Mouse (Mus musculus) lung, postnatal 10 days (tissue): ENCODE measurements around the gene Slc22a17.

Source experiments
- DNase-seq: peaks from one replicate; pipeline ENCODE4 v3.0.0; 2021

Gene Slc22a17

DNA sequence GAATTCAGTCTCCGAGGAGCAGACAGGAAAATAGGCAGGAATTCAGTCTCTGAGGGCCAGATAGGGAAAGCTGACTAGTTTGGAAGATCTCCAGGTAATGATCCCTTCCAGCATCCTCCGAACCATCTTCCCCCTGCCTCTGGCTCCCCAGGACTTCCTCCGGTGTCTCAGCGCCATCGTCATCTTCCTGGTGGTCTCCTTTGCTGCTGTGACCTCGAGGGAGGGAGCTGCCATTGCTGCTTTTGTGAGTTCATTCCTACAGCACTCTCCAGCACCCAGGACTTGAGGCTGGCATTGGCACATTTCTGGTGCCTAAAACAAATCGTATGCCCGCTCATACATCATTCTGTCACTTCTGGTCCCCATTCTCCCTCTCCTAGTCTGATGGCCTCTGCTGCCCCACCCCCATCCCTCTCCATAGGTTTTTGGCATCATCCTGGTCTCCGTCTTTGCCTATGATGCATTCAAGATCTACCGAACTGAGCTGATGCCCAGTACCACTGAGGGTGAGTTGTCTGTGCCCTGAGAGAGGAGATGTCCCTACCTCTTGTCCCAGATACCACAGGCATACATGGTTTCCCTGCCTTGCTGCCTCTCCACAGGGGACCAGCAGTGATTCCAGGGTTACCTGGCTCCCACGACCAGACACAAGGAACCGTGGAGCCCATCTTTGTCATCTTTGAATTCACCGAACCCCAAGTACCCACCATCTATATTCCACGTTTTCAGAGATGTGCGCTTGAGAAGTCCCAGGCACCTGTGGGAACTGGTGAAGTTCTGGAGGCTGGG, 25.7 kb upstream of the Slc22a17 start:
- no peak for DNase-seq

DNA sequence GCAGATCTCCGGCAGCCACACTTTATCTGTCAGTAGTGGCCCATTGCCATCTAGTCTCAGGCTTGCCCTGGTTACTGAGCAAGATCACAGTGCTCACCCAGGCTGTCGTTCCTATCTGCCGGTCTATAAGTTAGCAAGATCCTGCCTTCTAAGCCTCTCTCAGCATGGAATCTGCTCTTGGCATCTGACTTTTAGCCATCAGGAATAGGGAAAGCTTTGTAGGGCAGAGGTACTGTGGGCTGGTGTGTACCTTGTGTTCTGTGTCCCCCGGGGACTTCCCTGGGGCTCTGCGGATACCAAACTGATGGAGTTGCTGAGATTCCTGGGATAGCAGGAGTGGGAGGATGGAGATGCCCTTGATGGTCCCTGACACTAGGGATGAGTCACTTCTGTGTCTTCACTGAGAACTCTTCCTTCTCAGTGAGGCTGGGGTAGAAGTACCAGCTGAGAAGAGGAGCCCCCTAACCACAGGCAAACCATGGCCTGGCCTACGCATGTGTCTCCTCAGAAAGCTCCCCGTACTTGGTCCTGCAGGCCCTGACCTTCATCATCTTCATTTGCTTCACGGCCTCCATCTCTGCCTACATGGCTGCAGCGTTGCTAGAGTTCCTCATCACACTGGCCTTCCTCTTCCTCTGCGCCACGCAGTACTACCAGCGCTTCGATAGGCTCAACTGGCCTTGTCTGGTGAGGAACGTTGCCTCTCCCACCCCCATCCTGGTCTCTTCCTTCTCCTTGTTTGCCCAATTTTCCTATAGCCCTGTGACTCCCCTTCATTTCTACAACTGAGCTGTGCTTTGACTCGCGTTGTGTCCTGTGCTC, 24.6 kb upstream of the Slc22a17 start:
- no peak for DNase-seq

DNA sequence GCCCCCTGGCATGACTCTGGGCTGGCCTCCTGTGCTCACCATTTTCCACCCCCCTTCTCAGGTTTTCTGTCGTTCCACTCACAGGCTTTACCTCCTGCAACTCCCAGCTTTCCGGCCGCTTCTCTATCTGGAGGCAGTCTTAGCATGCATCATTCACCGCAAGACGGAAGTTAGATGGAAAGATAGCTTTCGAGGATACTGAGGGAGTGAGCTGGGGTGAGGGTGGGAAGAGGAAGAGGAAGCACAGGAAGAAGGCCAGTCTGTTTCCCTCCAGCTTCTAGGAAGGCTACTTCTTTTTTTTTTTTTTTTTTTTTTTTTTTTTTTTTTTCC, 23.9 kb upstream of the Slc22a17 start:
- DNase-seq, result no peak

DNA sequence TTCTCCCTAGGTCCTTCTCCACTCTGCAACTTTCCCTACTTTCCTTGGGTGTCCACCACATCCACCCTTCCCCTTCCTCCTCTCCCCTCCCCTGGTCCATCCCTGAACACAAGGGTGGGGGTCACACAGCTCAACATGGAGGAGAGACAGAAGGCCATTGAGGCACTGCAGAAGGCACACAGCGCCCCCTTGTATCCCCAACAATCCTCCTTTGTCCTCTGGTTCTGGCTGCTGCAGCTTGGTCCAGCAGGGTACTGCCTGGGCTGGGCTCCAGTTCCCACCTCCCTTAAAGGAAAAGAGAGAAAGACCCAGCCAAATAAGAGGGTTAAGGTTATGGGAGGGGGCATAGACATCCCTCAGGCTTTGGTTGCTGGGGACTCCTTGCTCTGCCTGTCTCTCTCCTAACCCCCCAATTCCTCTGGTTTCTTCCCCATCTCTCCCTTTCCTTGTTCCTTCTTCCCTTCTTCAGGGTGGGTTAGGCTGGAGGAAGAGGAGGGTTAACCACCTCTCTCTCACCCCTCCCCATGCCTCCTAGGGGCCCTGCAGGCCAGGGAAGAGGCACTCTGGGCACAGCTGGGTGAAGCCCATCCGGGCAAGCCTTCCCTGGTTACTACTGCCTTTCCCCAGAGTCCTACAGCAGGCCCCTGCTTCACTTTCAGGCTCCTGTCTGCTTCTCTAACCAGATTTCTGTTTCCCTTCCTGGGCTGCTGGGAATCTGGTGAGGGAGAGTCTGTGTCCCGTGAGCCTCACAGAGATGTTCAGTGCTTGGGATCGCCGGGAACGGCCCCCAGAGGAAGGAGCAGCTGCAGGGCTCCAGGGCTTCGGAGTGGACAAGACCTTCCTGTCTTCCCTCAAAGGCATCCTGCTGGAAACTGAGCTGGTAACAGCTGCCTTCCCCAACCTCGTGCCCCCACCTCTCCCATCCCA, 23.2 kb upstream of the Slc22a17 start, which contains the start of gene Cmtm5:
Cmtm5 (plus strand) TSS at position 358 of the 927 bp plus-strand sequence.
- no peak for DNase-seq

GRCm38 (mm10) chr14:54932645-54933150, 19.8 kb upstream of the Slc22a17 start, which contains the start of gene Il25:
Gene Il25 (plus strand): TSS chr14:54932695.
- no peak for DNase-seq

DNA sequence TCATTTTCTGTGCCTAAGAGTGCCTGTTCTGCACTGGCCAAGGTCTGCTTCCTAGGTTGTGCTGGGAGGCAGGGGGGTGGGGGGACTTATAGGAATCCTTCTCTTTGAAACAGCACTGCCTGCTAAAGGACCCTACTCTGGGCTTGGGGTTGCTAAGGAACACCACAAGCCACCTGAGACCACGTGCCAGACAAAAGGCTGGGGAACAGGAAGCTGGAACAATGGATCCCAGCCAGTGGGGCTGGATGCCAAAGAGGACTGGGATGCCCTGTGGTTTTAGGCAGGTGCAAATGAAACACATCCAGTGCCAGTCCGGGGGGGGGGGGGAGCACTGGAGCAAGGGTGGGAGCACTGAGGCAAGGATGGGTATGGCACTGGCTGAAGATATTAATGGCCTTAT, 17.5 kb upstream of the Slc22a17 start:
- peak; percentile 31 for DNase-seq

DNA sequence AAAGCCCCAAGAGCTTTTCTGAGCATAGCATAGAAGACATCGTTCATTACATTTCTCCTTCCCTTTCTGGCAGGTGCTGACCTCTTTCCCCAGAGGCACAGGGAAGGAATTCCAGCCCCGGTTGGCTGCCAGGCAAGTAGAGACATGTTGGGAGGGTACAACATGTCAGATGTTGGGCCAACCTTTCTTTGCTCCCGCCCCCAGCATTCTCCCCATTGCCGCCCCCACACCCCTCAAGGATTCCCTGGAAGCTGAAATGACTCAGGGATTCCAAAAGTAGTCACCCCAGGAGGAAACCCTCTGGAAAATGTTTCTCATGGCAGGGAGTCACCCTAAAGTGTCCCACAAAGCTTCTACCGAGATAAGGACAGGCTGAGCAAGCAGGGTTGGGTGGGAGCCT, 16.9 kb upstream of the Slc22a17 start:
- DNase-seq, result no peak

DNA sequence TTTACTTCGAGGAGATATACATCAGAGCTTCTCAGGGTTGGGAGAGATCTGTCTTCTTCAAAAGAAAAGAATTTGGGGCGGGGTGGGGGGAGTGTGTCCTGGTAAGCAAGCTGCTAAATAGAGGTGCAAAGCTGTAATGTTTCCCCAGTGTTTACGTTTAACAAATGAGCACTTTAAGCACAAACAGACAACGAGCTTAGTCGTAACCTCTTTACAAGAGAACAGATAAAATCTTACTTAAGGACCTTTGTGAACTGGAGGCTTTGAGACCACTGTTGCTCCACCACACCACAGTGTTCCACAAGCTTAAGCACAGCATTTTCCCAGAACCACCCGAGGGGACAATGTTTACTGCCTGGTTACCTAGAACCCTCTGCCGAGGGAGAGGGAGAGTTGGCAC, 14.4 kb upstream of the Slc22a17 start:
- DNase-seq, result no peak

DNA sequence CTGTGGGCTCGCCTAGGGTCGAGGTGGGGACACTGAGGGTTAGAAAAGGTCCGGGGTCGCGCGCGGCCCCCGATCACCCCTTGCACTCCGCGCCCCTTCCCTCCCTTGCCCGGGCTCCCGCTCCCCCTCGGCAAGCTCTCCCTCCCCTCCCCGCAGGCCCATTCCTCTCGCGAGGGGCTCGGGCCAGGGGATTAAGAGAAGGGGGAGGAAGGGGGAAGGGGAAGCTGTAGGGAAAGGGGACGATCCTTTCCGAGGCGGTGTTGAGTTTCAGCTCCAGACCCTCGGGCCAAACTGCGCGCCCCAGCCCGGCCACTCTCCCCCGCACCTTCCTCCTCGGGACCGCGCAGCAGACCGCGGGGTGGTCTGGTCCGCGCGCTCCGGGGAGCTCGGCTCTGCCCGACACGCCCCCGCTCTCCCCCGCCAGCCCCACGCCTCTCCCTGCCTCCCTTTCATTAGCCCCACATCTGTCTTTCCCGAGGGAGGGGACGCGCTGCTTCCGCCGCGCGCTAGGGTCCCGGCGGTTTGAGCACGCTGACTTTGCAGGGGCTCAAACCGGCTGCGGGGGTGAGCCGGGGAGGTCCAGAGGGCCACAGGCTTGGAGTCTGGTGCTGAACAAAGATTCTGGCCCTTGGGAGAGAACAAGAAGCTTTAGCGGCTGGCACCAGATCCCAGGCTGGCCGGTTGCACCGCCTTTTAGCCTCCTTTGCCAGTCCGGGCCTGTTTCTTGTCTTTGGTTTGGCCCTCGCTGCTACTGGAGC, 13.6 kb upstream of the Slc22a17 start:
- DNase-seq, result peak; percentile 74

DNA sequence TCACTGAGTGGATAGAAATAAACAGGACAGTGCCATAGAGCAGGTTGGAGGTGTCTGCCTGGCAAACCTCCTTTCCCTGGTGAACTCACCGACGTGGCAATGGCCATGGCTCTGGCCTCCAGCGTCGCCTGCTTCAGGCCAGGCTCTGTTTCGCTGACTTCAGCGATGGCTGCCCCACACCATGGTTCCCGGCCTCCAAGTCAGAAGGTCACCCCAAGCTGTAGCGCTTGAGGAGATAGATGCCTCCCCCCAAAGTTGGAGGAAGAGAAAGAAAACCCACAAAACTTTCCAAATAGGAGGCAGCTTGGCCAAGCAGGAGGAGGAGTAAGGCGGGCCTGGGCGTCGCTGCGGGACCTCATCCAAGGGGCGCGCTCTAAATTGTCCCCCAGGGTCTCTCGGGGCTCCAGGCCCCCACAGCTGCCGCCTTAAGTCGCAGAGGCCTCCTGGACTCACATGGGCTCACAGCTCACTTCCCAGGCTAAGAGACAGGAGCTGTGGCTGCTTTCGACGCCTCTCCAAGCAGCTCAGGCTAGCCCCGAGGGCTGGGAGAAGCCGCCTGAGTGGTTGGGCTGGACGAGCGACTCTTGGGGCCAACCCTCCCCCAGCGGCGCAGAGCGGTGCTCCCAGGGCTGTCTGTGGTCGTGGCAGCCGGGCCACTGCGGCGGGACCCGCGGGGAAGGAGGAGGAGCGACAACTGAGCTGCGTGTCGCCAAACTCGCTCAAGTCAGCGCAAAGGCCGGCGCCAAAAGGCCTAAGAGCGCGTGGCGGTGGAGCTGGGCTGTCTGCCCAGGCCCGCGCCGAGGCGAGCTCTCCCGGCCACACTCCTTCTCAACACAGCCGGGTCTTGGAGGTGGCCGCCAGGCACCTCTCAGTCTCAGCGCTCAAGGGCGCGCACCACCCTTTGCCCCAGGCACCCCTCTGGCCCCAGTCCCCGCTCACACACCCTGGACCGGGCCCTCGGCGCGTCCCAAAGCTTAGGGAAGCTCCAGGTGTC, 12.7 kb upstream of the Slc22a17 start, which contains the start of gene Efs:
Efs (minus strand) TSS at position 778 of the 994 bp plus-strand sequence.
- DNase-seq, result peak; percentile 81

- DNase-seq, result peak; percentile 67
Measured at GRCm38 (mm10) chr14:54924641-54925348, 11.9 kb upstream of the Slc22a17 start.

GRCm38 (mm10) chr14:54920076-54920685, 7.2 kb upstream of the Slc22a17 start:
- DNase-seq, result no peak

DNA sequence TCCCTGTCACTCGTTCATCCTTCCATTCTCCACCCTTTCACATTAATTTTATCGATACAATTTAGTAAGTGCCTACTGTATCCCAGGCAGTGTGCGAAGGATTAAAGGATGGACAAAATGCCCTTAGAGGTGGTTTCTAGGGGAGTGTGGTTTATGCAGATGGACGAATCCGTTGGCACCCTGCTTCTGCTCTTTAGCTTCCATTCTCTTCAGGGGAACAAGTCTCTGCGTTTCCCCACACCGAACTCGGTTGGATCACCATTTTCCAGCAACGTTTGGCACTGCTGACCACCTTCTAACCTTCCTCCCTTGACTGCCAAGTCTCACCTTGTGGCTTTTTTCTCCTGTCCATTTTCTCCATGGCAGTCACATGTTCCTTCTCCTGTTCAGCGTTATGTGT, 411 bp upstream of the Slc22a17 start:
- DNase-seq, result no peak

- DNase-seq, result peak; percentile 24
Measured at GRCm38 (mm10) chr14:54912109-54912850, 652 bp downstream of the Slc22a17 start.

DNA sequence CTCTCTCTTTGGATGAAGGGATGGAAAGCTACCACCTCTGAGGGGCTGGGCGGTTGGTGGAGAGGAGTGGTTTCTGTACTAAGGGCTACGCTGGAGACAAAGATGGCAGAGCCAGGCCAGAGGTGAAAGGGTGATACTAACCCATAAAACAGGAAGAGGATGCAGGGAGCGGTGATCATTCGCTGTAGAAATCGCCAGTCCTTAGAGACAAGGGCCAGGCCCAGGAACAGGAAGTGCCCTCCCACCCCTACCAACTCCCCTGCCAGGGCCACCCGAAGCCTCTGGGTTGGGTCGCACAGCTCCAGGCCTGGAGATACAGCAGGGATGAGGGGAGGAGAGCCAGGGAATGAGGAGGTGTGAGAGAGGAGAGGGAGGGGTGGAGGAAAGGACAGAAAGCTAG, 4.2 kb downstream of the Slc22a17 start:
- no peak for DNase-seq

DNA sequence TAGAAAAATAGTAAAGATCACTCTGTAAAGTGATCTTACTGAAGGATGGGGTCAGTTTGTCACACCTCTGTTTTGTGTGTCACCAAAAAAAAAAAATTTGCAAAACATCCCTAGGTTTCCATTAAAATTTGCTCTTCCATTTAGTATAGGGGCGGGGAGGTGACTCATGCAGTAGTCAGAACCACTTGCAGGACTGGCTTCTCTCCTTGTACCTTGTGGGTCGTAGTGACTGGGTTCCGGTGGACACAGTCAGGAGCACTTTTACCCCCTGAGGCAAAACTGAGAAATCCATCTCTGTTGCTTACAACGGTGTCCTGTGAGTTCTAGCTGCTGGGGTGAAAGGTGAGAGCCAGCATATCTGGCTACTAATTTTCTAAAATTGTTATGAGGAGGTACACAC, 9.3 kb downstream of the Slc22a17 start:
- no peak for DNase-seq

DNA sequence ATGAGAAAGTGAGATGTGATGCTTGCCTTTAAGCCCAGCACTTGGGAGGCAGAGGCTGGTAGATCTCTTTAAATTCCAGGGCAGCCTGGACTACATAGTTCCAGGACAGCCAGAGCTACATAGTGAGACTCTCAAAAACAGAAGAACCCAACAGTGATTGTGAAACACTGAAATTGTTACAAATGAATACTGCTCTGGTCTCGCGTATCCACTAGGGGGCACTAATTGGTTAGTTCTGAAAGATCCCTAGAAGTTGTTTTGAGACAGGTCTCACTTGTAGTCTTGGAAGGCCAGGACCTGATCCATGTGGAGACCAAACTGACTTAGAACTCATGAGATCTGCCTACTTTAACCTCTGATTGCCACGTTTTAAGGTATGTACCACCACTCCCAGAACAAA, 12.5 kb downstream of the Slc22a17 start:
- DNase-seq, result peak; percentile 86

- no peak for DNase-seq
Measured at GRCm38 (mm10) chr14:54897445-54897844, 15.5 kb downstream of the Slc22a17 start.
